Mouse (Mus musculus) urinary bladder, adult 2 months (tissue): ENCODE results near the gene Tmem178. TPM values are rescaled to one million over a fixed set of nuclear protein-coding genes. Genes with fewer than 3 reads are reported as not detected.

Experiments
- DNase-seq: peaks from one replicate; pipeline ENCODE4 v3.0.0; 2022; ENCODE audit warnings: low spot score
- polyA plus RNA-seq: library from polyadenylated mRNA; depleted of rRNA; stranded (reverse); fragments of >200 nt; gene quantifications from 2 replicates; pipeline ENCODE4 v1.2.3, GENCODE M21; 2012; rRNA removed

The Tmem178 gene
- 0.62 and 0.90 TPM in 2 replicates for polyA plus RNA-seq

- DNase-seq: no peak
These were observed at the start of gene Tmem178 for GRCm38 (mm10) chr17:80944530-80945198. Gene Tmem178, plus strand, starts transcription at chr17:80944632.

GRCm38 (mm10) chr17:80896481-80896880 lies 48.0 kb upstream of the Tmem178 start:
- DNase-seq: no peak

GRCm38 (mm10) chr17:80897709-80898440 lies 46.6 kb upstream of the Tmem178 start:
- no peak for DNase-seq

GRCm38 (mm10) chr17:80899513-80900199 lies 44.8 kb upstream of the Tmem178 start:
- no peak for DNase-seq

- no peak for DNase-seq
These were observed 44.3 kb upstream of the Tmem178 start for GRCm38 (mm10) chr17:80900200-80900520.

- no peak for DNase-seq
These were observed 42.5 kb upstream of the Tmem178 start for GRCm38 (mm10) chr17:80901885-80902284.

GRCm38 (mm10) chr17:80903121-80903875 lies 41.1 kb upstream of the Tmem178 start:
- DNase-seq: no peak

GRCm38 (mm10) chr17:80904061-80904460 lies 40.4 kb upstream of the Tmem178 start:
- no peak for DNase-seq

GRCm38 (mm10) chr17:80915666-80916065 lies 28.8 kb upstream of the Tmem178 start:
- no peak for DNase-seq

- DNase-seq: no peak
These were observed 25.2 kb upstream of the Tmem178 start for GRCm38 (mm10) chr17:80919261-80919660.

- DNase-seq: no peak
These were observed 22.9 kb upstream of the Tmem178 start for GRCm38 (mm10) chr17:80921286-80922134.

- DNase-seq: no peak
These were observed 18.9 kb upstream of the Tmem178 start for GRCm38 (mm10) chr17:80925554-80925953.

GRCm38 (mm10) chr17:80927151-80927550 lies 17.3 kb upstream of the Tmem178 start:
- DNase-seq: no peak

- DNase-seq: no peak
These were observed 11.7 kb upstream of the Tmem178 start for GRCm38 (mm10) chr17:80932716-80933115.

GRCm38 (mm10) chr17:80933401-80934029 lies 10.9 kb upstream of the Tmem178 start:
- DNase-seq: no peak

GRCm38 (mm10) chr17:80935807-80936519 lies 8.5 kb upstream of the Tmem178 start:
- DNase-seq: no peak

GRCm38 (mm10) chr17:80936521-80936920 lies 7.9 kb upstream of the Tmem178 start:
- DNase-seq: no peak

GRCm38 (mm10) chr17:80939833-80940232 lies 4.6 kb upstream of the Tmem178 start:
- DNase-seq: no peak

- DNase-seq: no peak
These were observed 2.6 kb upstream of the Tmem178 start for GRCm38 (mm10) chr17:80941857-80942256.
